Mouse (Mus musculus) adipose tissue, adult 10 weeks (tissue): ENCODE data around the gene Fmo3. TPM values are rescaled to one million over a fixed set of nuclear protein-coding genes. Genes with fewer than 3 reads are reported as not detected.

ENCODE experiments used
- polyA plus RNA-seq: library from polyadenylated mRNA; stranded (reverse); fragments of 350-450 nt; fragmentation: Illumina TruSeq; extraction: RNeasy Lipid Tissue Mini Kit (QIAGEN cat#74804); gene quantifications from one replicate; pipeline ENCODE4 v1.2.3, GENCODE M21; 2014; ENCODE audit warnings: low read depth, low replicate concordance

The Fmo3 gene
- polyA plus RNA-seq, result 3.3 TPM

DNA sequence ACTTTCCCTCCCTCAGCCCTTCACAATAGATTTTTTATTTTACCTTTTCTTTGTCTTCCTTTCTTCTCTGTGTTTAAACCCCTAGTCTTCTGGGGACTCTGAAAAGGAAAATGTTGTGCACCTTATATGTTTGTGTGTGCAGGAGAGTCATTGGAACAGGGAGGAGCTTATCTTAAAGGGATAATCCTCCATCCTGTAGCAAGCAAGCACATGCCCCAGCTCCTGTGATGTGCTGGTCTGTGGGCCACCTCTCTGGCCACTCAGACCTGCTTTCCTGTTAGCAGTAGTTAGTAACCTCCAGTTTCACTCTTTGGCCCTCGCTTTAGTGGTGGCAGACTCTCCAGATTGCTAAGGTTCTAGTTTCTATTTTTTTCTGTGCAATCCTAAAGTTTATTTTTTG, at the start of gene Fmo3:
Gene Fmo3, minus strand, starts transcription at position 101 of the 400 bp plus-strand sequence.

DNA sequence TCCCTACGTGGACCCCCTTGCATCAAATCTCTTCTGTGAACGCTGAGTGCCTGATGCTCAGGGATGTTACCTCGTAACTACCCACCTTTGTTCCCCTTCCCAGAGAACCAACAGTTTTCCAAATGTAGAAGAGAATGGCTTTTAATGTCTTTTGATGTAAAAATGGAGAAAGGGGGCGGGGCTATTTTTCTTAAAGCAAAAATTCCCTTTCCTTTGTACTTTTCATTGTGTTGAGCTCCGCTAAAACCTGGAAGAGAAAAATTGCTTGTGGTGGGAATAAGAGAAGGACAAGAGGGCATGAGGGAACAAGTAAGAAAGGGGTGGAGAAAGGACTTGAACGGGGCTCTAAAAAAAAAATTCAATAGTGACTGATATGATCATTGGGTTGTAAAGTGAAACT, 46.9 kb downstream of the Fmo3 start, which contains the start of gene Fmo6:
Gene Fmo6, minus strand, starts transcription at position 101 of the 400 bp plus-strand sequence.

Other genes starting within 250 kb of the Fmo3 start
- 43.0 TPM for gene Prrc2c, start 244.0 kb downstream of the Fmo3 start, polyA plus RNA-seq
- 0.87 TPM for gene Fmo4, start 170.6 kb downstream of the Fmo3 start, polyA plus RNA-seq
- 143 TPM for gene Fmo1, start 117.9 kb downstream of the Fmo3 start, polyA plus RNA-seq
- gene Fmo2, start 85.8 kb downstream of the Fmo3 start, polyA plus RNA-seq, result 75.4 TPM
- not detected for gene Fmo6, start 47.0 kb downstream of the Fmo3 start, polyA plus RNA-seq
- 0.61 TPM for gene Mroh9, start 101.1 kb upstream of the Fmo3 start, polyA plus RNA-seq